Mouse (Mus musculus) layer of hippocampus, postnatal 25 days (tissue): ENCODE measurements around the gene Gls. TPM values are rescaled to one million over a fixed set of nuclear protein-coding genes. Genes with fewer than 3 reads are reported as not detected.

ENCODE experiments used
- DNase-seq, 2 experiments: peaks; one replicate each; pipeline ENCODE4 v3.0.0; 2022; ENCODE audit warnings: mixed read lengths in 2 of 2, low spot score in 1 of 2; ENCODE audit errors: extremely low spot score in 1 of 2
- total RNA-seq, 2 experiments: library from RNA; stranded (reverse); gene quantifications; 2 replicates each; pipeline ENCODE4 v1.2.3; 2021

Gls gene
- total RNA-seq, 2 experiments from 2014 or later, result 364 to 381 TPM

DNA sequence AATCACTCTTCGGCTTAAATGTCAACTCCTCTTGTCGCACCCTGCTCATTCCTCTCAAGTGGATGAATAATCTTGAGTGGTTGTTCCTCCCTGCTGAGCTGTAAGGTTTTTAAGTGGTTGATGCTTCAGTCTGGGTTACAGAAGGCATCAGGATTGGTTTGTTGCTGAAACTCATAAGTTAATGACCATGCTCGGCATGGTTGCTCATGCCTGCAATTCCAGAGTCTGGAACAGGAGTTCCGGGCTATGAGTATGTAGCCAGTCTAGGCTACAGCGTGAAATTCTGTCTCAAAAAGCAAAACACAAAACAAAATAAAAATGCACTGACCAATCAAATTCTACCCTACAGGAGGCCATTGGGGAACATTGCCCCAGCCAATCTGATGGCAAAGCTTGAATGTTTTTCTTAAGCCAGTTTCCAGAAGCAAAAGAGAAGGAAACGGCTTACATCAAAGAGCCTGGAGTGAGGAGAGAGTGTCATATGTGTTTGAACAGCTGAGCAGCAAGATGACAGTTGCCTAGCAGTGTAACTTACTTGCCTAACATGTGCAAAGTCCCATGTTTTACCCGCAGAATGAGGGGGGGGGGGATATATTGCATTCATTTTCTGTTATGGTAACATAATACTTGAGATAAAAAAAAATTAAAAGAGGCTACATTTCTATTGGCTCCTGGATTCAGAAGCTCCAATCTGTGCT is 18.2 kb upstream of the Gls start:
- DNase-seq, result no peak

DNA sequence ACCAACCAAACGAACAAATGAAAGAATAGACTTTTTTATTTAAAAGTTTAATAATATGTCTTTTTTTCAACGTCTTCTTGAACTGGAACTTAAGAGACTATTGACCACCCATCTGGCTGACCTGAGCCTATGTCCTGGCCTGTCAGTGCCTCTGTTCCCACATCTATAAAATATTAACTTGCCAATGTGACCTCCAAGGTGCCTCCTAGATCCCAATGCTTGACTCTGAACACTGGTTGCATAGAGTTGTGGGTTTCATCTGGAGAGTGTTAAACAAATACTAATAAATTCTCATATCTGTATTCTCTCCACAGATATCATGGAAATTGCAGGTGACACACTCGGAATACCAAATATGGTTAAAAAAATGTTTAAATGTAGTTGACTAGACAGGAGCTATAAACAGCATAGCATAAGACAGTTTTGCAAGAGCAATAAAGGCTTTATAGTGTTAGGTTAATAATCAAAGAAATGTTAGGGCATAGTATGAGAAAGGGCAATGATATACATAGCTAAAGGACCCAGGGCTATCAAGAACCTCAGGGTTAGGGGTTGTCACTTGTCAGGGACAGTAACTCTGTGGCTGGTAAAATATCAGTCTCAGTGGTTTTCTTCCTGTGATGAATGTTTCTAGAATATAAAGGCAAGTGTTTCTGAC is 16.0 kb upstream of the Gls start:
- DNase-seq, result no peak

GRCm38 (mm10) chr1:52242270-52242669 is 9.2 kb upstream of the Gls start:
- DNase-seq, result no peak

GRCm38 (mm10) chr1:52232766-52233140 is 279 bp downstream of the Gls start:
- no peak for DNase-seq

DNA sequence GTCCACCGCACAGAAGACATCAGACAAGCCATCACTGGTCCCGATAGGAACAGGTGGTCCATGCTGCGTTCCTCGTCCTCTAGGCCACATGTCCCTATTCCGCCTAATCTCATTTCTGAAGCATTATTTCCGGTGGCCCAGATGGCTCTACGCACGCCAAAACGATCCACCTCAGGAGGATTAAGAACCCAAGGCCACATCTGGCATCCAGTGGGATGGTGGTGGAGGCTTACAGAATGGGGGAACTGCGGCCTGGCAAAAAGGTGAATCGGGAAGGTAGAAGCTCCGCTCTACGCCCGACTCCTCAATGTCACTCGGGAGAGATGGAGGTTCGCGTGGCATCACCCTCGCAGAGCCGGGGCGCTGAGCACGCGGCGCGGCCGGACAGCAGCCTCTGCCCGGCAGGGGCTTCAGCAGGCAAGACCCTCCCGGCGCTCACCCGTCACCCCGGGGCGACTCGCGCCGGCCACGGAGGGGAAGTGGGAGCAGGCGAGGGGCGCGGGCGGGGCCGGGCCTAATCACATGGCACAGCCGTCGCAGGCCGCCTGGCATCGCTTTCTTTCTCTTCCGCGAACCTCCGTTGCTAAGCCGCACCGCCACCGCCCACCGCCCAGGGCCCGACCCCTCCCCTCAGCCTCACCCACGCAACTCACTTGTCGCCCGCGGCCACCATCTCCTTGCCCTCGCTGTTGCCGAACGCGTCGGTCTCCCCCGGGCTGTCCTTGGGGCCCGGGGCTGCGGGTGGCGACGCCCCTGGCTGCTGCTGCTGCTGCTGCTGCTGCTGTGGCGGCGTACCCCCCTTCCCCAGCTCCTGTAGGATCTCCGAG is 880 bp downstream of the Gls start:
- DNase-seq, result peak; percentile 51 to 67

DNA sequence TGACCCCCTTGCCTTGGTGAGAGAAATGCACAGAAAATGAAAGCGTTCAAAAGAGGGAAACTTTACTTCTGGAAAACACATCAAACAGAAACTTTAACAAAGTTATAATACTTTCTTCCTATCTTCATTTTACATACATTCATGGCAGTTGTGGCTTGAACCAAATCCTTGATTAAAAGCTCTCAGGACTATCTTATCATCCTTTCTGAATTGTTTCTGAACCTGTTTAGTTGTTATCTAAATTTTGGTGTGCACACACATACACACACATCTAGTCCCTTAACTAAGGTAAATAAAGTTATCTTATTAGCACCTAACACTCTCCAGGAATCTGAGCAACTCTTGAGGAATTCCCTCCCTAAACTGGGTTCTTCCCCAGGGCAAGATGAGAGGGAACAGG is 2.6 kb downstream of the Gls start:
- DNase-seq, result no peak

DNA sequence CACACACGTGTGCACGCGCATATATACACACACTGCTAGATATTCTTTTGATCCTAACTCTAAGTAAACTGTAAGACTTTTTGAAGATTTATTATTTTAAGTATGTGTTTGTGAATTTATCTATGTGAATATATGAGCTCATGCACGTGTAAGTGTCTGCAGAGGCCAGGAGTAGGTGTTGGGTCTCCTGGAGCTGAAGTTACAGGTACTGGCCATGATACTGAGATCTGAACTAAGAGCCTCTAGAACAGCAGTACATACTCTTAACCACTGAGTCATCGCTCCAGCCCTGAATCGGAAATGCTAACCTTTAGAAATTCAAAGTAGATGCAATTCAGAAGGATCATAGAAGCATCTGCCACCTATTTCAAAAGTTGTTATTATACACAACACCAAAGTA is 4.9 kb downstream of the Gls start:
- DNase-seq, result no peak

DNA sequence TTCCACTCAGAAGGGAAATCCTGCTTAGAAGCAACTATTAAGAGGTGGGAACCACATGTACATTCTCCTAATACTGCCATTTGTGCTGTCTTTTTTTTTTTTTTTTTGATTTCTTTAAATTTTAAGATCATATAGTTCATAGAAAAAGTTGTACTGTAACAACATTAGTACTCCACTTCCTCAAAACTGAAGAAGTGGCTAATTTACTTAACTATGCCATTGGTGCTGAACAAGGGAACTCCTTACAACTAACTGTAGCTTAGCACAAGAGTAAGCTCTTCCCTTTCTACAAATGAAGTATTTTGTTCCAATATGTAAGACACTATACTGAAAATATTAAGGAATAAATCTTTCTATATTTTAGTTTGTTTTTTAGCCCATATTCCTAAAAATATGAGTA is 6.6 kb downstream of the Gls start:
- DNase-seq, result no peak

GRCm38 (mm10) chr1:52216766-52217165 is 16.3 kb downstream of the Gls start:
- no peak for DNase-seq

- no peak for DNase-seq
These were observed 50.0 kb downstream of the Gls start for GRCm38 (mm10) chr1:52182992-52183391.

GRCm38 (mm10) chr1:52181994-52182393 is 51.0 kb downstream of the Gls start:
- no peak for DNase-seq

DNA sequence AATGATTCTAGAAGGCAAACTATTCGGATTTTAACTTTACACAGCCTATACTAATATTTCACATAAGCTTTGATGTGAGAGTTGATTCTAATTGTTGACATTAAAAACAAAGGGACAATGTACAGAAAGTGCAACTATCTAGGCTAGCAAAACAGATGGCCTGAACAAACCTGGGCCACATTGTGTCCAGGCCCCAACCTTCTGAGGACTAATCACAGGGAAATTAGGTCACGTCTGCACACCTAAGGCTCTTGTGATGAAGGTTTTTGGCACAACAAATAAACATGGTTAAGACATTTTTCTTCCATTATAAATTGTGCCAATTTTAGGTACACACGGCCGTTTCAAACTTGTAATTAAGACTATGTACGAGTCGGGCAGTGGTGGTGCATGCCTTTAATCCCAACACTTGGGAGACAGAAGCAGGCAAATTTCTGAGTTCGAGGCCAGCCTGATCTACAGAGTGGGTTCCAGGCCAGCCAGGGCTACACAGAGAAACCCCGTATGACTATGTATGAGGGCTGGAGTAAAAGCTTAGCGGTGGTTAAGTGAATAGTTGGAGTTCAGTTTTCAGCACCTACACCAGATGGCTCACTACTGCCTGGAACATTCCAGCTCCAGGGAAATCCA is 53.0 kb downstream of the Gls start:
- DNase-seq, result no peak

- DNase-seq, result no peak
These were observed 56.0 kb downstream of the Gls start for GRCm38 (mm10) chr1:52176999-52177398.

DNA sequence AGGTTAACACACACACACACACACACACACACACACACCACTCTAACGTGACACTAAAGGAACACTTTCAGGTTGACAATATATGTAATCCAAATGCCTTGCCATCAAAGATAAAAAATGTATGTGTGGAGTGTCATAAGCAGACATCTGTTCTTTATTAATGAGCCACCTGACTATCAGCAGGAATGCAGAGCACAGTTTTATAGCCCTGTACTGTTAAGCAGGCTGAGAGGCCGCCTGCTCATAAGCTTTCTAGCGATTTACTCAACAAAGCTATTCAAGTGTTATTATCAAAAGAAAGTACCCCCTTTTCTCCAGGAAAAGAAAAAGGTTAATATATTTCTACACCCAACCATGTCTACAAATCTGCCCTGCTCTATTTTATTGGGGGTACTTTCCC is 57.0 kb downstream of the Gls start:
- no peak for DNase-seq

GRCm38 (mm10) chr1:52175321-52175720 is 57.7 kb downstream of the Gls start:
- no peak for DNase-seq

DNA sequence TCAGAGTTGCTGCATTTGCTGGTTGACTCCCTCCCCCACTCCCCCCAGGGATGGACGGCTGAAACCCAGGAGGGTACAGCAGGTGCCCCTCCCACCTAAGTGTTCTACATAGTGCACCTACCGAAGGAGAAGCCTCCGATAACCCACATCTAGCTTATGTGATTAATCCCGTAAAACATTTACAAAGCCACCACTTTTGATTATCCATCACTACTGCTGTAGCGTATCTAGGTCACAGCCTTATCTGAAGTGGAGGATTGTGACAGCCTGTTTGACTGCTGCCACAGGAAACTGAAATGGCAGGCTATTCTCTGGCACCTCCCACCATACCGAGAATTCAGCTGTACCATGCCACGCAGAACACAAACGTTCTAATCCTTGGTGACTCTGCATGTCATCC is 61.8 kb downstream of the Gls start:
- no peak for DNase-seq

GRCm38 (mm10) chr1:52170747-52171146 is 62.3 kb downstream of the Gls start:
- no peak for DNase-seq

DNA sequence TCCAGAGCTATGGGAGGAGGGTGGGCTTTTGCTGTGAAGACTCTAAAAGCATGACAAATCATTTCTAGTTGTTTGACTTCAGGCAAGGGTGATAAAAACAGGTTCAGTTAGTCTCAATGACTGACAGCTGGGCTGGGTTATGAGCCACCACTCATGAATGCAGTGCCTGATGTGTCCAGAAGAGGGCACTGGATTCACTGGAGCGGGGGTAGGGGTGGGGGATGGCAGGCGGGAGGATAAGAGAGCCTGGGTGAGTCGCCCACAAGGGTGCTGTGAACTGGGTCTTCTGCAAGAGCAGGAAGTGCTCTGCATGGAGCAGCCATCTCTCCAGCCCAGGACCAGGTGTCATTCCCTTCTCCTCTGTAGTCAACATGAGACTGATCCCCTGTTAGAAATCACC is 63.0 kb downstream of the Gls start:
- DNase-seq, result no peak

GRCm38 (mm10) chr1:52166652-52167220 is 66.3 kb downstream of the Gls start:
- DNase-seq, result no peak

GRCm38 (mm10) chr1:52163707-52164457 is 69.2 kb downstream of the Gls start:
- peak; percentile 5 to 6 for DNase-seq
